In the genomic region with DNA sequence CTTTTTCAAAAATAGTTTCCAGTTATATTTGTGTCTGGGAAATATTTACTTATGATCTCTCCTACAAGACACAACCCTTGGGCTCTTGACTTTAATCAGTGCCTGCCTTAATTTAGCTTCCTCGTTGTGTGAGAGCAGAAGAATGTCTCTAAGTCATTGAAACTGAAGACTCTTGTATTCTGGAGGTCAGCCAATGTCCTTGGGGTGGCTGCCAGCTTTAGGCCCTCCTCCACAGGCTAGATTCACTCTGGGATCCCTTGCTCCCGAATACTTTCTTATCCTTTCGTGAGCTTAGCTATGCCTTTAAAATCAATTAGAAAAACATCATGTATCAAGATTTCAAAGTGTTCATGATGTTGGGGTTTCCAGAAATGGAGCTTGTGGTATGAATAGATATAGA, we compare ENCODE assay signal across 9 mouse cellular contexts.
DNase-seq lines count a peak whose midpoint lies in the region; ATAC-seq and TF ChIP-seq lines count a peak whose summit lies in the region.
"Had no signal": no experiment of that assay in that cellular context is flagged by ENCODE, and none has a peak within 500 bp of the region (broad histone marks: within the 10 kb centered on the region; RNA-seq: fewer than 3 reads in every experiment).

No protein-coding gene starts in this region.

- H3K4me3 ChIP-seq in hindbrain, postnatal 0 days (ENCODE audit: low read length) = no peak overlapping the region
- no peak overlapping the region for H3K4me3 ChIP-seq in hindbrain, embryonic 10.5 days
- no peak overlapping the region for H3K4me3 ChIP-seq in intestine, postnatal 0 days (ENCODE audit: low read depth, low read length)
- no peak overlapping the region for H3K4me3 ChIP-seq in stomach, postnatal 0 days (ENCODE audit: low read depth, low read length)
- H3K4me3 ChIP-seq: liver, embryonic 13.5 days had no signal

- TF ChIP-seq EP300 in stomach, postnatal 0 days (optimal IDR thresholded peaks at IDR 0.05) = no peak

- no peak overlapping the region for H3K27ac ChIP-seq in hindbrain, postnatal 0 days
- H3K27ac ChIP-seq in hindbrain, embryonic 10.5 days = no peak overlapping the region
- no peak overlapping the region for H3K27ac ChIP-seq in intestine, postnatal 0 days (ENCODE audit: low read depth, low read length)
- H3K27ac ChIP-seq in stomach, postnatal 0 days (replicated peaks) = no peak overlapping the region
- H3K27ac ChIP-seq: liver, embryonic 13.5 days had no signal

- no peak overlapping the region for H3K4me2 ChIP-seq in hindbrain, postnatal 0 days (ENCODE audit: low read depth, low read length)
- no peak overlapping the region for H3K4me2 ChIP-seq in intestine, postnatal 0 days (replicated peaks; ENCODE audit: low read depth)
- H3K4me2 ChIP-seq in stomach, postnatal 0 days (replicated peaks; ENCODE audit: low read depth) = no peak overlapping the region
- H3K4me2 ChIP-seq: liver, embryonic 13.5 days had no signal

- no peak for TF ChIP-seq CTCF in hindbrain, postnatal 0 days (IDR thresholded peaks at IDR 0.05; ENCODE audit: low read depth)
- TF ChIP-seq CTCF in intestine, postnatal 0 days (IDR thresholded peaks at IDR 0.05; ENCODE audit: low read depth) = no peak
- TF ChIP-seq CTCF in stomach, postnatal 0 days (IDR thresholded peaks at IDR 0.05; ENCODE audit: low read depth) = no peak

- H3K9me3 ChIP-seq in hindbrain, postnatal 0 days (ENCODE audit: low read length) = no peaks in the 10 kb centered on the region
- no peaks in the 10 kb centered on the region for H3K9me3 ChIP-seq in hindbrain, embryonic 10.5 days
- H3K9me3 ChIP-seq in intestine, postnatal 0 days (ENCODE audit: control insufficient read depth) = no peaks in the 10 kb centered on the region
- H3K9me3 ChIP-seq in stomach, postnatal 0 days (ENCODE audit: control insufficient read depth, low read length) = no peaks in the 10 kb centered on the region
- H3K9me3 ChIP-seq: liver, embryonic 13.5 days had no signal

- 36% methylated on average over 3 of the region's 3 CpGs for WGBS in hindbrain, postnatal 0 days
- 74% methylated on average over 3 of the region's 3 CpGs for WGBS in hindbrain, embryonic 10.5 days
- WGBS in intestine, postnatal 0 days = 43% methylated on average over 3 of the region's 3 CpGs
- WGBS in stomach, postnatal 0 days = 32% methylated on average over 3 of the region's 3 CpGs

- H3K36me3 ChIP-seq in hindbrain, postnatal 0 days (ENCODE audit: insufficient read depth, low read length) = no peaks in the 10 kb centered on the region
- H3K36me3 ChIP-seq in hindbrain, embryonic 10.5 days = no peaks in the 10 kb centered on the region
- no peaks in the 10 kb centered on the region for H3K36me3 ChIP-seq in intestine, postnatal 0 days (ENCODE audit: control insufficient read depth, insufficient read depth)
- H3K36me3 ChIP-seq in stomach, postnatal 0 days (ENCODE audit: control insufficient read depth, insufficient read depth, low read length) = no peaks in the 10 kb centered on the region
- H3K36me3 ChIP-seq: liver, embryonic 13.5 days had no signal

- H3K4me1 ChIP-seq in hindbrain, postnatal 0 days (ENCODE audit: insufficient read depth, low read length) = no peaks in the 10 kb centered on the region
- H3K4me1 ChIP-seq in hindbrain, embryonic 10.5 days (replicated peaks) = no peaks in the 10 kb centered on the region
- no peaks in the 10 kb centered on the region for H3K4me1 ChIP-seq in intestine, postnatal 0 days (replicated peaks; ENCODE audit: control insufficient read depth, insufficient read depth, low read length)
- no peaks in the 10 kb centered on the region for H3K4me1 ChIP-seq in stomach, postnatal 0 days (replicated peaks; ENCODE audit: control insufficient read depth, insufficient read depth)

- intact Hi-C loops in heart, postnatal 10 days (cut with DNase I) = no loop called here

- peak; percentile 28 for DNase-seq in hindbrain, postnatal 0 days (ENCODE audit: low spot score)
- no peak for DNase-seq in hindbrain, embryonic 10.5 days (ENCODE audit: low spot score)
- peak; percentile 76 for DNase-seq in adrenal gland, postnatal 25 days
- peak; percentile 63 to 68 for DNase-seq in heart, postnatal 10 days
- peak; percentile 31 for DNase-seq in lung, postnatal 25 days (ENCODE audit: low spot score)
- no peak for DNase-seq in stomach, postnatal 0 days (ENCODE audit: low spot score)
- DNase-seq in right cerebral cortex, postnatal 36 days (ENCODE audit: low spot score in 2 of 2) = no peak
- DNase-seq: liver, embryonic 13.5 days had no signal

- ATAC-seq in hindbrain, postnatal 0 days = no peak
- no peak for ATAC-seq in intestine, postnatal 0 days
- ATAC-seq in stomach, postnatal 0 days (ENCODE audit: low FRiP score, low TSS enrichment) = no peak

- no peaks in the 10 kb centered on the region for H3K27me3 ChIP-seq in hindbrain, postnatal 0 days (ENCODE audit: insufficient read depth, low read length)
- H3K27me3 ChIP-seq in hindbrain, embryonic 10.5 days (ENCODE audit: insufficient read depth, poor library complexity, severe bottlenecking) = no peaks in the 10 kb centered on the region
- no peaks in the 10 kb centered on the region for H3K27me3 ChIP-seq in intestine, postnatal 0 days (replicated peaks; ENCODE audit: control insufficient read depth, insufficient read depth, low read length)
- H3K27me3 ChIP-seq in stomach, postnatal 0 days (ENCODE audit: control insufficient read depth, insufficient read depth, low read length) = no peaks in the 10 kb centered on the region

- no peak overlapping the region for H3K9ac ChIP-seq in hindbrain, postnatal 0 days (replicated peaks; ENCODE audit: low read length)
- H3K9ac ChIP-seq in intestine, postnatal 0 days (ENCODE audit: low read depth, low read length) = no peak overlapping the region
- H3K9ac ChIP-seq in stomach, postnatal 0 days (ENCODE audit: low read length) = no peak overlapping the region
- H3K9ac ChIP-seq: liver, embryonic 13.5 days had no signal

Comparison
In these comparisons a context has a peak if more than half of its experiments do, and no peak if none do; other contexts are left out.
1. DNase-seq: peak in hindbrain, postnatal 0 days (single experiment), adrenal gland, postnatal 25 days (single experiment), heart, postnatal 10 days (2 of 2) and lung, postnatal 25 days (single experiment); none in hindbrain, embryonic 10.5 days (single experiment), stomach, postnatal 0 days (single experiment) and right cerebral cortex, postnatal 36 days (0 of 2).